Mouse (Mus musculus) hindbrain, embryonic 11.5 days (tissue): ENCODE measurements around the gene Mapre1. TPM values are rescaled to one million over a fixed set of nuclear protein-coding genes. Genes with fewer than 3 reads are reported as not detected.

Experiments
- ATAC-seq: fragments of 200-750 bp; cut with Nextera tagmentation; 2 replicates; pipeline ENCODE4 v1.8.0; 2017; ENCODE audit warnings: mild to moderate bottlenecking, moderate TSS enrichment, moderate library complexity; ENCODE audit not compliant: low FRiP score
- DNase-seq: peaks from one replicate; pipeline ENCODE4 v3.0.0-alpha.2; 2015; ENCODE audit warnings: low spot score
- H3K27ac ChIP-seq: fragments of 300-500 bp; sonication (generic); 2 replicates; pipeline ENCODE4 v1.5.1; 2014; ENCODE audit warnings: mild to moderate bottlenecking, low read depth, low read length
- H3K27me3 ChIP-seq: fragments of 300-500 bp; sonication (generic); 2 replicates; pipeline ENCODE4 v1.6.1; 2014; ENCODE audit warnings: mild to moderate bottlenecking, low read length, moderate library complexity, mixed read lengths; ENCODE audit not compliant: control insufficient read depth, insufficient read depth
- H3K36me3 ChIP-seq: fragments of 300-500 bp; sonication (generic); 2 replicates; pipeline ENCODE4 v1.6.1; 2014; ENCODE audit warnings: mild to moderate bottlenecking, low read length, moderate library complexity, mixed read lengths; ENCODE audit not compliant: control insufficient read depth, insufficient read depth
- H3K4me1 ChIP-seq: fragments of 300-500 bp; sonication (generic); replicated peaks from 2 replicates; pipeline ENCODE4 v1.6.1; 2014; ENCODE audit warnings: low read length, mixed read lengths; ENCODE audit not compliant: control insufficient read depth, insufficient read depth
- H3K4me2 ChIP-seq: fragments of 300-500 bp; sonication (generic); replicated peaks from 2 replicates; pipeline ENCODE4 v1.6.1; 2014; ENCODE audit warnings: mild to moderate bottlenecking, low read depth, low read length
- H3K4me3 ChIP-seq: fragments of 300-500 bp; sonication (generic); 2 replicates; pipeline ENCODE4 v1.5.1; 2014; ENCODE audit warnings: low read depth, low read length
- H3K9ac ChIP-seq: fragments of 300-500 bp; sonication (generic); 2 replicates; pipeline ENCODE4 v1.6.1; 2014; ENCODE audit warnings: low read depth, low read length
- H3K9me3 ChIP-seq: fragments of 300-500 bp; sonication (generic); 2 replicates; pipeline ENCODE4 v1.6.1; 2016; ENCODE audit warnings: low read length; ENCODE audit not compliant: control insufficient read depth
- WGBS: fragments of 180-500 bp; shearing (Covaris S2); extraction: QIAGEN DNeasy Blood & Tissue Kit; methylation state at CpG from one replicate; pipeline ENCODE4 v1.1.7; 2014; 5-methylcytosine and 5-hydroxymethylcytosine counted together
- polyA plus RNA-seq: library from polyadenylated mRNA; unstranded; fragments of >200 nt; fragmentation: Nextera tagmentation; extraction: Ambion mirVana; gene quantifications from 2 replicates; pipeline ENCODE4 v1.2.1, GENCODE M21; 2014

The Mapre1 gene
- polyA plus RNA-seq, 1 experiment from 2014 or later, result 376 TPM

GRCm38 (mm10) chr2:153762121-153762520 lies 21.0 kb downstream of the Mapre1 start:
- ATAC-seq, result no peak
- H3K27ac ChIP-seq, result no peak overlapping the region
- H3K4me1 ChIP-seq, result no peaks in the 10 kb centered on the region
- no peak for DNase-seq
- H3K4me2 ChIP-seq, result no peak overlapping the region
- H3K27me3 ChIP-seq, result no peaks in the 10 kb centered on the region
- no peak overlapping the region for H3K9ac ChIP-seq
- H3K4me3 ChIP-seq, result no peak overlapping the region
- H3K36me3 ChIP-seq, result peaks cover 13% of the 10 kb centered on the region; the same call in 1 of the 2 replicates
- no peaks in the 10 kb centered on the region for H3K9me3 ChIP-seq
- 92% methylated on average over 5 of the region's 5 CpGs for WGBS

DNA sequence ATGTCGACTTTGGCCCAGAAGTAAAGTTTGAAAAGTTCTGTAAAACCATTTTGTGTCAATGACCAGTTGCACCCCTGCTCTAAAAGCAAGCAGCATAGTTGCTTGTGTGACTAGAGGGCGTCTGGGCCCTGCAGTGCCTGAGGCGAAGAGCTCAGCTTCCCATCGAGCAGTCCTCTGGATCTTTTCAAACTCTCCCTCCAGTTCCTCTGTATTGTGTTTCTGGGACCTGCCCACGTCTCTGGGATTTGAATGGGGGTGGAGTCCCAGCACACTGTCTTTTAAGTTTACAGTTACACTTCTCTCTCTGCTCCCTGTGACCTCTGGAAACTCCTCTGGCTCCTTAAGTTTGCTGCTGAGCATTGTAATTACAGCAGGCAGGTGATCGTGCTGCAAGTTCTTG lies 26.4 kb downstream of the Mapre1 start:
- no peak overlapping the region for H3K27ac ChIP-seq
- no peak overlapping the region for H3K4me3 ChIP-seq
- ATAC-seq (no peak), DNase-seq (no peak)
- H3K4me1 ChIP-seq, result no peaks in the 10 kb centered on the region
- 64% methylated on average over 6 of the region's 6 CpGs for WGBS
- H3K27me3 ChIP-seq, result no peaks in the 10 kb centered on the region
- H3K36me3 ChIP-seq, result peaks cover 12% of the 10 kb centered on the region; the same call in 1 of the 2 replicates
- no peak overlapping the region for H3K4me2 ChIP-seq
- H3K9ac ChIP-seq, result no peak overlapping the region
- H3K9me3 ChIP-seq, result no peaks in the 10 kb centered on the region

GRCm38 (mm10) chr2:153768881-153769280 lies 27.8 kb downstream of the Mapre1 start:
- no peaks in the 10 kb centered on the region for H3K9me3 ChIP-seq
- no peaks in the 10 kb centered on the region for H3K4me1 ChIP-seq
- no peak overlapping the region for H3K4me3 ChIP-seq
- H3K27ac ChIP-seq, result no peak overlapping the region
- peaks cover 16% of the 10 kb centered on the region; the same call in 1 of the 2 replicates for H3K36me3 ChIP-seq
- 94% methylated on average over 2 of the region's 2 CpGs for WGBS
- H3K27me3 ChIP-seq, result no peaks in the 10 kb centered on the region
- DNase-seq (no peak), ATAC-seq (no peak)
- H3K9ac ChIP-seq, result no peak overlapping the region
- no peak overlapping the region for H3K4me2 ChIP-seq

DNA sequence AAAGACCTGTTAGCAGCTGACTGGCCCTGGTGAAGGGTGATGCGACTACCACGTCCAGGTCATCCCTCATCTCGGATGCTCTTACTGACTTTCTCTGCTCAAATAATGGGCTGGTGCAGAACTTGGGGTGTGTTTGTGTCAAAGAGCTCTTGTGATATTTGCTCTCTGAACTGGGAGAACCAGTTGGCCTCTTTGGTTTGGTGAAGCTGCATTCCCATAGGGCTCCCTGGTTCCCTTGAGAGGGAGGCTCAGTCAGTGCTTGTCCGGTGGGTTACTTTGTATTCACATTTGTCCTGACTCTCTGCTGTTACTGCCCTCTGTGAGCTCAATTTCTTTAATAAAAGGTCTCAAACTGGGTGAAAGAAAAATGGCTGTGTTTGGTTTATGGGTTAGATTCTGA lies 31.9 kb downstream of the Mapre1 start:
- Histone ChIP-seq H3K4me1 (no peaks in the 10 kb centered on the region), H3K27ac (no peak overlapping the region), H3K4me2 (no peak overlapping the region), H3K27me3 (no peaks in the 10 kb centered on the region), H3K36me3 (peaks cover 7% of the 10 kb centered on the region; the same call in 1 of the 2 replicates), H3K9ac (no peak overlapping the region), H3K9me3 (no peaks in the 10 kb centered on the region), H3K4me3 (no peak overlapping the region)
- 88% methylated on average over 4 of the region's 4 CpGs for WGBS
- DNase-seq (no peak), ATAC-seq (no peak)

GRCm38 (mm10) chr2:153775472-153775871 lies 34.4 kb downstream of the Mapre1 start:
- WGBS, result 92% methylated on average over 4 of the region's 4 CpGs

DNA sequence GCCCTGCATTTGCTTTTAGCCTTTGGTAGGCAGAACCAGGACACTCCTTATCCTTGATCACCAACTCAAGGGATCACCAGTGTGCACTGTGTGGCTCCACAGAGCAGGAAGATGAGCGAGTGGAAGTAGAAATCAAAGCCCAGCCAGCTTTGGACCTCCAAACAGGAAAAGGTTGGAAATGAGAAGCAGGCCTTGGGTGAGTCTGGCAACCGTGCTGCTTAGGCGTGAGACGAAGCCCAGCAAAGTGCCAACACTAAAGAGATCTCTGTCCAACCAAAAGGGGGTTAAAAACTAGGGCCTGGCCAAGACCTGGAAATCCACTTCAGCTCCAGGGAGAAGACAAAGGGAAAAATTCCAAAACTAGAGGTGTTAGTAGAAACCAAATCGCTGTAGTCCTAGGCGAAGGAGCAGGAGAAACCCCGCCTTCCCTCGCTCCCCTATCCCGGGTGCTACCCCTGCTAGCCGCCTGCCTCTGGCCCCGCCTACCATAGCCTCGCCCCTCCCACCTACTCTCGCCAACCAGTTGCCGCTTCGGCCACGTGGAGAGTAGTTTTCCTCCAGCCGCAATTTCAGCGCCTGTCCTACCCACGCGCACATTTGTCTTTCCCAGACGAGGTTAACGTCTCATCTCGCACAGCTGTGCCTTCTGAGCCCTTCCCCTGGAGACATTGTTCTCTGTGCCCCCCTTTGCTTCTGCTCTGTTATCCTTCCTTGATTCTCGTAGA lies 37.7 kb downstream of the Mapre1 start:
- 15% methylated on average over 24 of the region's 24 CpGs for whole genome bisulfite sequencing
- Histone ChIP-seq H3K36me3 (no peaks in the 10 kb centered on the region), H3K4me1 (no peaks in the 10 kb centered on the region), H3K4me3 (no peak overlapping the region), H3K27ac (no peak overlapping the region), H3K27me3 (no peaks in the 10 kb centered on the region), H3K9ac (no peak overlapping the region), H3K9me3 (no peaks in the 10 kb centered on the region), H3K4me2 (peak overlapping the region; percentile 36)
- peak; percentile 75 for ATAC-seq
- DNase-seq, result peak; percentile 76

More at GRCm38 (mm10) chr2:153775472-153775871, 34.4 kb downstream of the Mapre1 start:
- Histone ChIP-seq H3K4me2 (no peak overlapping the region), H3K4me1 (no peaks in the 10 kb centered on the region), H3K9ac (no peak overlapping the region), H3K27me3 (no peaks in the 10 kb centered on the region), H3K36me3 (peaks cover 4% of the 10 kb centered on the region; the same call in 1 of the 2 replicates), H3K27ac (no peak overlapping the region), H3K4me3 (no peak overlapping the region), H3K9me3 (no peaks in the 10 kb centered on the region)
- ATAC-seq, result no peak
- DNase-seq, result no peak

GRCm38 (mm10) chr2:153779394-153779981 lies 38.4 kb downstream of the Mapre1 start, which contains the start of gene Efcab8:
Efcab8 (plus strand) TSS chr2:153779931.
- Histone ChIP-seq H3K4me3 (no peak within 1 kb of the TSS), H3K36me3 (no peaks in the 10 kb centered on the region), H3K4me2 (peak within 1 kb of the TSS; percentile 36), H3K9me3 (no peaks in the 10 kb centered on the region), H3K9ac (no peak within 1 kb of the TSS), H3K4me1 (no peaks in the 10 kb centered on the region), H3K27ac (no peak within 1 kb of the TSS), H3K27me3 (no peaks in the 10 kb centered on the region)
- WGBS, result 51% methylated on average over 12 of the region's 12 CpGs
- no peak for ATAC-seq
- DNase-seq, result no peak

DNA sequence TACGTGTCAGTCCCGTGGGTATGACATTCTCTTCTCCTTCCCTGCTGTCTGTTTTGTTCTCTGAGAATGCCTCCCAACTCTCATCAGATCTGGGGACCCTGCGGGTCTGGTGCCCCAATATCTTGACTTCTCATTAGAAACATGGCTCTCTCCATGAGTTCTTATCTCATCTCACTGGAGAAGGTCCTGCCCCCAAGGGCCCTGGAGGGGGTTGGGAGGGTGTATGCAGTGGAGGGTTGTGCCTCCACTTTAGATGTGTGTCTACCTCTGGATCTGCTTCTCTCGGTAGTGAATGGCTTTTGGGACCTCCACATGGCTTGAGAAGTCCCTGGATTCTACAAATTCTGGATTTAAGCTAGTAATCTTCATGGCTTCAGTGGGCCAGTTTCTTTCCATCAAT lies 40.1 kb downstream of the Mapre1 start:
- ATAC-seq (no peak), DNase-seq (no peak)
- H3K9me3 ChIP-seq, result no peaks in the 10 kb centered on the region
- H3K27ac ChIP-seq, result no peak overlapping the region
- H3K9ac ChIP-seq, result no peak overlapping the region
- no peaks in the 10 kb centered on the region for H3K27me3 ChIP-seq
- no peaks in the 10 kb centered on the region for H3K4me1 ChIP-seq
- H3K4me2 ChIP-seq, result no peak overlapping the region
- H3K36me3 ChIP-seq, result no peaks in the 10 kb centered on the region
- 89% methylated on average over 4 of the region's 4 CpGs for WGBS
- H3K4me3 ChIP-seq, result no peak overlapping the region

GRCm38 (mm10) chr2:153784668-153785067 lies 43.6 kb downstream of the Mapre1 start:
- Histone ChIP-seq H3K27me3 (no peaks in the 10 kb centered on the region), H3K9me3 (no peaks in the 10 kb centered on the region), H3K4me1 (no peaks in the 10 kb centered on the region), H3K4me3 (no peak overlapping the region), H3K9ac (no peak overlapping the region), H3K4me2 (no peak overlapping the region), H3K36me3 (no peaks in the 10 kb centered on the region), H3K27ac (no peak overlapping the region)
- 94% methylated on average over 2 of the region's 2 CpGs for WGBS
- ATAC-seq, result no peak
- no peak for DNase-seq
